Mouse (Mus musculus) midbrain, postnatal 0 days (tissue): ENCODE results near the gene Igsf6. TPM values are rescaled to one million over a fixed set of nuclear protein-coding genes. Genes with fewer than 3 reads are reported as not detected.

ENCODE experiments used
- ATAC-seq: fragments of 200-750 bp; cut with Nextera tagmentation; 2 replicates; pipeline ENCODE4 v1.8.0; 2017; ENCODE audit warnings: moderate number of reproducible peaks, mild to moderate bottlenecking, moderate TSS enrichment, moderate library complexity; ENCODE audit not compliant: low FRiP score
- DNase-seq: peaks from one replicate; pipeline ENCODE4 v3.0.0-alpha.2; 2015; ENCODE audit warnings: low spot score
- H3K27ac ChIP-seq: fragments of 300-500 bp; sonication (generic); 2 replicates; pipeline ENCODE4 v1.5.1; 2014; ENCODE audit warnings: low read depth, mild to moderate bottlenecking, low read length, mixed read lengths
- H3K27me3 ChIP-seq: fragments of 300-500 bp; sonication (generic); 2 replicates; pipeline ENCODE4 v1.6.1; 2014; ENCODE audit warnings: low read length, control low read depth, mixed read lengths; ENCODE audit not compliant: insufficient read depth
- H3K36me3 ChIP-seq: fragments of 300-500 bp; sonication (generic); 2 replicates; pipeline ENCODE4 v1.6.1; 2014; ENCODE audit warnings: low read length, control low read depth, mixed read lengths; ENCODE audit not compliant: insufficient read depth
- H3K4me1 ChIP-seq: fragments of 300-500 bp; sonication (generic); 2 replicates; pipeline ENCODE4 v1.6.1; 2014; ENCODE audit warnings: mild to moderate bottlenecking, control low read depth, antibody characterized with exemption, low read length, mixed read lengths; ENCODE audit not compliant: insufficient read depth
- H3K4me2 ChIP-seq: fragments of 300-500 bp; sonication (generic); 2 replicates; pipeline ENCODE4 v1.6.1; 2014; ENCODE audit warnings: low read depth, mild to moderate bottlenecking, low read length, mixed read lengths; ENCODE audit not compliant: poor library complexity, severe bottlenecking
- H3K4me3 ChIP-seq: fragments of 300-500 bp; sonication (generic); 2 replicates; pipeline ENCODE4 v1.5.1; 2014; ENCODE audit warnings: low read depth, mild to moderate bottlenecking, low read length, moderate library complexity
- H3K9ac ChIP-seq: fragments of 300-500 bp; sonication (generic); replicated peaks from 2 replicates; pipeline ENCODE4 v1.6.1; 2014; ENCODE audit warnings: mild to moderate bottlenecking, low read length, moderate library complexity, mixed read lengths; ENCODE audit not compliant: poor library complexity, severe bottlenecking
- H3K9me3 ChIP-seq: fragments of 300-500 bp; sonication (generic); 2 replicates; pipeline ENCODE4 v1.6.1; 2016; ENCODE audit warnings: low read length, control low read depth
- CTCF ChIP-seq: IDR thresholded peaks from 2 replicates; pipeline ENCODE4 v1.5.1; 2016; ENCODE audit warnings: antibody characterized with exemption, mild to moderate bottlenecking
- WGBS: fragments of 180-500 bp; shearing (Covaris S2); extraction: QIAGEN DNeasy Blood & Tissue Kit; methylation state at CpG from one replicate; pipeline ENCODE4 v1.1.7; 2014; 5-methylcytosine and 5-hydroxymethylcytosine counted together
- polyA plus RNA-seq: library from polyadenylated mRNA; unstranded; fragments of >200 nt; fragmentation: Nextera tagmentation; extraction: Ambion mirVana; gene quantifications from 2 replicates; pipeline ENCODE4 v1.2.1, GENCODE M21; 2015
- total RNA-seq: library from RNA; depleted of rRNA; stranded (reverse); fragments of >200 nt; gene quantifications from 2 replicates; pipeline ENCODE4 v1.2.3, GENCODE M21; 2014

The Igsf6 gene
- total and polyA plus RNA-seq, 2 experiments from 2014 or later: 0.63 to 0.77 TPM

DNA sequence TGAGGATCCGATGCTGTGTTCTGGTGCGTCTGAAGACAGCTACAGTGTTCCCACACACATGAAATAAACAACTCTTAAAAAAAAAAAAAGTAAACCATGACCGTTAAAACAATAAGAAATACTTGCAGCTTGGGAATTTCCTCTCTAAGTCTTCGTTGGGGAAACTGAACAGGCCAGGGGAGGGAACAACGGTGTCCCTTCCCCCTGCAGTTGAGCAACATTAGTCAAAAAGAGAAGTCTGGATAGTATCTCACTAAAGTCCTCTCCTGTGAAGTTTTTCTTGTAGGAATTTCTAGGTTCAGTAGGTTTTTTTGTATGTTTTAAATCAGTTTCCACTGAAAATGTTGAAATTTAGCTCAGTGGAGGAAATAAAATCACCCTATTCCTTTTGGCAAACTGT lies 1.9 kb downstream of the Igsf6 start:
- Histone ChIP-seq H3K36me3 (peaks cover 10% of the 10 kb centered on the region), H3K9me3 (no peaks in the 10 kb centered on the region), H3K4me2 (no peak overlapping the region), H3K4me1 (no peaks in the 10 kb centered on the region), H3K27me3 (no peaks in the 10 kb centered on the region), H3K27ac (no peak overlapping the region), H3K9ac (no peak overlapping the region), H3K4me3 (no peak overlapping the region)
- DNase-seq (no peak), ATAC-seq (no peak)
- no peak for TF ChIP-seq CTCF
- WGBS: 88% methylated on average over 5 of the region's 5 CpGs

DNA sequence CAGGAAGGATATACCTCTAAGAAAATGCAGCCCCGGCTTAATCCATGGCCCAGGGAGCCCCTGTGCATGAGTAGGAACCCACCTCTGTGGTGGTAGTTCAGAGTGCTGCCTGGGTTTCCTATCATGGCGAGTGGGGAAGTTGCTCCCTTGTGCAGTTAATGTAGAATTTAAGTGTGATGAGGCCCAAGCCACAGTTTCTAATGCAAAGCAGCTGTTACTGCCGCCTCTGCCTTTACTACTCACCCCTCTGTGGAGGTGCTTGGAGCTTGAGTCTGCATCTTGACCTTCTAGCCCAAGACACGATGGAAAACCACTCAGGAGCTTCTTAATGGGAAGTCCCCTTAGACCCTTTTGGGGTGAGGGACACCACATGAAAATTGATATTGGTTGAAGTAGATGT lies 3.1 kb downstream of the Igsf6 start:
- peaks cover 10% of the 10 kb centered on the region for H3K36me3 ChIP-seq
- H3K27me3 ChIP-seq: no peaks in the 10 kb centered on the region
- no peak overlapping the region for H3K4me3 ChIP-seq
- H3K4me1 ChIP-seq: no peaks in the 10 kb centered on the region
- DNase-seq (no peak), ATAC-seq (no peak)
- H3K27ac ChIP-seq: no peak overlapping the region
- H3K9me3 ChIP-seq: no peaks in the 10 kb centered on the region
- no peak overlapping the region for H3K9ac ChIP-seq
- 90% methylated on average over 4 of the region's 4 CpGs for WGBS
- no peak overlapping the region for H3K4me2 ChIP-seq
- TF ChIP-seq CTCF: no peak

DNA sequence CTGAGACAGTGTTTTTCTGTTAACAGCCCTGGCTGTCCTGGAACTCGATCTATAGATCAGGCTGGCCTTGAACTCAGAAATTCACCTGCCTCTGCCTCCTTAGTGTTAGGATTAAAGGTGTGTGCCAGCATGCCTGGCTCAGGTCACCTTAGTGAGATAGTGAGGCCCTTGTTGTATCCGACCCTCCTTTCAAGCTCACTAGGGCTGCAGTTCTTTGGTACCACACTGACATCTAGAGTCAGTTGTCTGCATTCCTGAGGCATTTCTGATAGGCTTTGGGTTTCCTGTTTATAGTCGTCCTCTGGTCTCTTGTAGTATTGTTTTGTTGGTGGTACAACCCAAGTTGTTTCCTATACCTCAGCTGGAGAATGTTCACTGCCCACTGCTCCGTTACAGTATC lies 10.1 kb downstream of the Igsf6 start:
- H3K36me3 ChIP-seq: no peaks in the 10 kb centered on the region; the same call in 1 of the 2 replicates
- H3K27ac ChIP-seq: no peak overlapping the region
- H3K9ac ChIP-seq: no peak overlapping the region
- DNase-seq (peak; percentile 67), ATAC-seq (no peak; the same call in 1 of the 2 replicates)
- 53% methylated on average over 4 of the region's 4 CpGs for WGBS
- H3K4me2 ChIP-seq: no peak overlapping the region
- peak; percentile 76 for TF ChIP-seq CTCF
- no peak overlapping the region for H3K4me3 ChIP-seq
- H3K4me1 ChIP-seq: no peaks in the 10 kb centered on the region
- no peaks in the 10 kb centered on the region for H3K27me3 ChIP-seq
- no peaks in the 10 kb centered on the region for H3K9me3 ChIP-seq

DNA sequence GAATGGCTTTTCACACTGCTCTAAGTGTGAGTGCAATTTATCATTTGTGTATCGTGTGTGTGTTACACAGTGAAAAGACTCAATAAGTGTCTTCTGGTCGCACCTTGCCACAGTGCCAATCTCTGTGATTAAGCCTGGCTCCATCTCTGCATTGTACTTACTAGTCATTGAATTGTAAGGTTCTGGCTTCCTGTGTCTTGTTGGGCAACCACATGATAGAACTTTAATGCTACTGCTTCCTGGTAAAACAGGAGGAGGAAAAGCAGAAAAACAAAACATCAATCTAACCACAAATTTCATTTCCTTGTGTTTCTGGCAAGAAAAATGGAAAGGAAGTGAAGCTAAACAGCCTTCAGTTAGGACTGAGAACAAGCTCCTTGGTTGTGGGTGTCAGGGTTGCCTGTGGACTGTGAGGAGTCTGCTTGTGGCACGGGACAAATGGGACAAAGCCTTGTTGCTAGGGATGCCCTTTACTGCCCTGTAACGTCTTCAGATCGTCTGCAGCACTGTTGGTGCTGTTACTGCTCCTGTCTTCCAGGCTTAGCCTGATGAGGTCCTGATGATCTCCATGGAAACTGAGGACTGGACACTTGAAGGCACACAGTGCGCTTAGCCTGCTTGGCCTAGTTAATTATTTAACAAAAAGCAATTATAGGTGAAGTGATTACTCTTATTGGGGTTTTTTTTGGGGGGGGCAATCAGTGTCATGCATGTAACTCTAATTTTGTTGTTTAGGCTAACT lies 14.7 kb downstream of the Igsf6 start:
- Histone ChIP-seq H3K36me3 (0 out of 2 replicates have a peak, but pooled peaks cover 5% of the 10 kb centered on the region), H3K27me3 (no peaks in the 10 kb centered on the region), H3K4me2 (no peak overlapping the region), H3K4me1 (no peaks in the 10 kb centered on the region), H3K4me3 (no peak overlapping the region), H3K27ac (no peak overlapping the region), H3K9me3 (no peaks in the 10 kb centered on the region), H3K9ac (no peak overlapping the region)
- ATAC-seq: no peak
- no peak for DNase-seq
- 55% methylated on average over 6 of the region's 6 CpGs for WGBS
- TF ChIP-seq CTCF: no peak

DNA sequence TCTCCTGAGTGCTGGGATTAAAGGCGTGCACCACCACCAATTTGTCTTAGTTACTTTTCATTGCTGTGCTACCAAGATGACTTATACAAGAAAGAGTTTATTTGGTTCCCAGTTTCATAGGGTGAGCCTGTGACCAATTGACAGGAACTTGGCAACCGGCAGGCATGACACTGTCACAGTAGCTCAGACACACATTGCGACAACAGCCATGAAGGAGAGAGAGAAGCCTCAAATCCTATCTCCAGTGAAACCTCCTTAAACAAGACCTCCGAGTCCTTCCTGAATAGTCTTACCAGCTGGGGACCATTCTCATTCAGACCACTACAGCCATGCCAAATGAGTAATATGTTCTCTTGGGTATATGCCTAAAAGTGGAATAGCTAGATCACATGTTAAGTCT lies 21.3 kb downstream of the Igsf6 start:
- ATAC-seq: no peak
- WGBS: 88% methylated on average over 4 of the region's 4 CpGs
- TF ChIP-seq CTCF: no peak

DNA sequence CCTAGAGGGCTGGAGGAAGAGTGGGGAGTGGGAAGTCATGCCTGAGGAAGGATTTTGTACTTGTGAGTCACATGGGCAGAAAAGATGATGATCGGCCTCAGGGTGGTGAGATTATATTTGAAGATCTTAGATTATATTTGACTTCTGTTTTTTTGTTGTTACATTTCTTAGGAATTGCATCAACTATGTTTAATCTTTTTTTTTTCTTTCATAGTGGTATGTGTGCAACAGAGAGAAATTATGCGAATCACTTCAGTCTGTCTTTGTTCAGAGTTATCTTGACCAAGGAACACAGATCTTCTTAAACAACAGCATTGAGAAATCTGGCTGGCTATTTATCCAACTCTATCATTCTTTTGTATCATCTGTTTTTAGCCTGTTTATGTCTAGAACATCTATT lies 26.7 kb downstream of the Igsf6 start:
- no peak overlapping the region for H3K4me3 ChIP-seq
- H3K27ac ChIP-seq: no peak overlapping the region
- no peak for TF ChIP-seq CTCF
- no peaks in the 10 kb centered on the region for H3K9me3 ChIP-seq
- ATAC-seq (no peak), DNase-seq (no peak)
- no peak overlapping the region for H3K9ac ChIP-seq
- H3K36me3 ChIP-seq: peaks cover 8% of the 10 kb centered on the region; the same call in 1 of the 2 replicates
- WGBS: 95% methylated on average over 2 of the region's 2 CpGs
- H3K27me3 ChIP-seq: no peaks in the 10 kb centered on the region
- no peaks in the 10 kb centered on the region for H3K4me1 ChIP-seq
- no peak overlapping the region for H3K4me2 ChIP-seq

More for the DNA sequence above, 21.3 kb downstream of the Igsf6 start:
- Histone ChIP-seq H3K9ac (no peak overlapping the region), H3K4me2 (no peak overlapping the region), H3K4me3 (no peak overlapping the region), H3K9me3 (no peaks in the 10 kb centered on the region), H3K4me1 (no peaks in the 10 kb centered on the region), H3K27me3 (no peaks in the 10 kb centered on the region), H3K27ac (no peak overlapping the region), H3K36me3 (peaks cover 14% of the 10 kb centered on the region; the same call in 1 of the 2 replicates)
- no peak for DNase-seq
